Mouse (Mus musculus): ENCODE results near the gene Ccdc185.

The Ccdc185 gene

DNA sequence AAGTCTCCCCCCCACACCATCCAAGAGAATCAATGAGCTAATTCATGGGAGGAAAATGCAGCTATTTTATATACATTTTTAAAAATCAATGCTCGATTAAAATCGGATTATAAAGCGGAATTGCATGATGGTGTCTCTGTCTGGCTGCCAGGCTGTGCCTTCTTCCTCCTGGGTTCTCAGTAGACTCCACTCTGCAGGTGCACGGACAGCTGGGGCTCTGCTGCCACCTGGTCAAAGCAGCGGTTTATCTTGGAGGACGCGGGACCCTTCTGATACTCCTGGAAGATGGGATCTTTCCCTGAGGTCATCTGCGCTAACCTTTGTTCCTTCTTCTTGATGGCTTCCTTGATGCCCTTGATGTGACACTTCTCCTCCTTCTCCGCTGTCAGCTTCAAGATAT, 1.9 kb downstream of the Ccdc185 start:
- no peak for DNase-seq (ENCODE audit: low spot score)

GRCm38 (mm10) chr1:182735891-182736290, 13.1 kb downstream of the Ccdc185 start:
- DNase-seq (ENCODE audit: low spot score), result no peak

- no peak for DNase-seq (ENCODE audit: low spot score)
Measured at GRCm38 (mm10) chr1:182732695-182733094, 16.3 kb downstream of the Ccdc185 start.

- no peak for DNase-seq (ENCODE audit: low spot score)
Measured at GRCm38 (mm10) chr1:182729002-182729401, 20.0 kb downstream of the Ccdc185 start.

DNA sequence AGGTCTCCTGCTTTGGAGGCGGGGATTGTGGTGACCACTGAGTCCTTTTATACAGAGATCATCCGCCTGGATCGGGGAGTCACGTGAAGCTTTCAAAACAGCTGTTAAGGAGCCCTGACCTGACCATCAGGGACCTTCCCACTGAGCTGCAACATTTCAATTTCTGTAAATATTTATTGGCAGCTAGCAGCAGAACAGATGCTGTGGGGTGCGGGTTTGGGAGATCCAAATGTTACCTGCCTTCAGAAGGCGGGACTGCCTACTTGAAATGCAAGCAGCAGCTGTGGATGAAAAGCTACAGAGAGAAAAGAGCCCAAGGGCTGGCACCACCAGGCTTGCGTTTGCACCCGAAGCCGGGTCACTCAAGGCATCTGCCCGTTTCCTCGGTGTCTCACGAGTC, 21.4 kb downstream of the Ccdc185 start:
- no peak for DNase-seq (ENCODE audit: low spot score)

DNA sequence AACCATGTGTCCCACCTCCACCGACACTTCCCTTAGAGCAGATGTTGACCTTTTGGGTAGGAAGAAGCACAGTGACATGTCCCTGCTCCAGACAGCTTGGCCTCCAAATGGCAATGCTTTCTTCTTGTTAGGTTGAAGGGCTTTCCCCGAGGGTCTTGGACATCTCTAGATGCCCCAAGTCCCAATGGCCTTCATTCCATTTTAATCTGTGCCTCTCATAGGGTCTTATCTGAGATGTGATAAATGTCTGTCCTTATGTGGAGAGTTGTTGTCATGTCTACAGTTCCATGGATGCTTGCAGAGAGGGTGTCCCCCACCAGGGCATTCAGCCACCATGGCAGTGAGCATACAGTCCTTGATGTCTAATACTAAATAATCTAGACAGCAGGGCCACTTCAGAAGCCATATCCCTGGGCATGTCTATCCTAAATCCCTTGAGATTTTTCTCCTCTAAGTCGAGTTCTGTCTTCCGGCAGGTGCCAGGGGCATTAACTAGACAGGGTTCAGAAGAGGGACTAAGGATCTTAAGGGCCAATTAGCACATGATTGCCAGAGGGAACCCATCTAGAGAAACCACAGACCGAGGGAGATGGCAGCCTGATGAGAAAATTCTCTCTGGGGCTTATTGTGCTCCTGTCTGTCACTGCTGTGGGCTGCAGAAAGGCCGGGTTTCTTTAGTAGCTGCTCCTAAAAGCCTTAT, 34.6 kb downstream of the Ccdc185 start:
- DNase-seq (ENCODE audit: low spot score), result no peak

DNA sequence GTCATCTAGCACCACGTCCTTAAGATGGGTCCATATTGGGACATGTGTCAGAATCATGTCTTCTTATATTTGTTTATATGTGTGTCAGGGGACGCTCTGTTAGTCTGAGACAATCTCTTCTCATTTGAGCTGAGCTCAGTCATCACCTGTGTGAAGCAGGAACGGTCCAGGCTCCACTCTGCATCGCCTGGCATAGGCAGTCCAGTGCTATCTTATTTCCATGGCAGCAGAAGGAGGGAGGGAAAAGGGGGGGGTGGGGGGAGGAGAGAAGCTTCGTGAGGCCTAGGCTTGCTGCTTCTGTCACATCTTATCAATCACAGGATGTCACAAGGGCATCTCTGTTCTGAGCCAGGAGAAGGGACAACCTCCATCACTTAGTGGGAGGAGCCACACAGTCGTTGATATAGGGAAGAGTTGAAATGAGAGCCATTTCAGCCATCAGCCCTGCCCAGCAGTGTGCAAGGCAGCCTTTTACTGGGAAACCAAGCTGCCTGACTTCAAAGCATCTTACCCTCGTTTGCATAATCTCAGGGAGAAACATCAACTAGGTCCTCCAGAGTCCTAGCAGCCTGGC, 37.5 kb downstream of the Ccdc185 start:
- no peak for DNase-seq (ENCODE audit: low spot score)

- no peak for DNase-seq (ENCODE audit: low spot score)
Measured at GRCm38 (mm10) chr1:182707459-182707858, 41.5 kb downstream of the Ccdc185 start.

DNA sequence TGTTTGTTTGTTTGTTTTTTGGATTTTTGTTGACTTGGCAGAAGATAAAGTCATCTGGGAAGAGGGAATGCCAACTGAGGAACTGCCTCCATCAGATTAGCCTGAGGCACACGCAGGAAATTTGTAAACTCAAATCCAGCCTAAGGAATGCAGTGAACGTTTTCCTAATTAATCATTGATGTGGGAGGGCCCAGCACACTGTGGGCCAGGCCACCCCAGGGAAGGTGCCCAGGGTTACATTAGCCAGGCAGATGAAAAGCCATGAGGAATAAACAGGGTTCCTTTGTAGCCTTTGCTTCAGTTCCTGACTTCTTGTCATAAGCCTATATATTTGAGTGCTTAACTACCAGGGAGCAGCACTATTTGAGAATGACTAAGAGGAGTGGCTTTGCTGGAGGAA, 44.1 kb downstream of the Ccdc185 start:
- DNase-seq (ENCODE audit: low spot score), result no peak

DNA sequence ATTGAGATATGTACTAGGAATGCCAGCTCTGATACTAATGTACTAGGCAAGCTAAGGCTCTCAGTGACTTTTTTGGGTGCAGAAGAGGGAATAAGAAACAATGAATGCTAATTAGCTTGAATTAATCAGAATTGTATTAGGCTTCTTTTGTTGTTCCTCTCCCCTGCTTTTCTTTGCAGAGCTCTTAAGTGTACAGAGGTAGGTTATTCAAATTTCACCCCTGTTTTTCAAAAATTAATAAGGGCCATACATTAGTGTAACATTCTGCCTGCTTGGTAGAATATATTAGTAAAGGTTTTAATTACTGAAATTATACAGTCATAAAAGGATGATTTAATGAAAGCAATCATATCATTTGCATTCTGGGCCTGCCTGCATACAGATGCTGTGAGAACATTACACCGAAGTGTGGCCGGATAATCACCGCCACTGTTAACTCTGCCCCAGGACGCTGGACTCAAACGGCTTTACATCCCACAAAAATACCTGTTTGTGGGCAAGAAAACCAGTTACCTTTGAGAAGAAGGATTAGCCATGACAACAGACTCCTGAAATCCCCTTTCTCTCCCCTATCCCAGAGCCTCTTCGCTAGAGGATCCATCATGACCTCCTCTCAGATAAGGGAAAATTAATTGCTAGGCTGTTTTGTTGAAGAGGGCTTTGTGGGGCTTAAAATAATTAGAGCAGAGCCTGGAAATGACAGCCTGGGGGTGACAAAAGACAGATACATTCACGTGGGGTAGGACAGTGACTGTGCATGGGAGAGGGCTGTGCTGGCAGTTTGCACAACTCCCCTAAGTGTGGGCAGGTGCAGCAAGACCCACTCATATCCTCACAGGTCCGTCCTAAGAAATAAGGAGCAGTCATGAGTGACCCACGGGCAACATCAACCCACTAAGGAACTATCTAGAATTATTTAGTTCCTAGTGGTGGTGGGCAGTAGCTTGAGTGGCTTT, 49.3 kb downstream of the Ccdc185 start:
- DNase-seq (ENCODE audit: low spot score), result no peak

All from urinary bladder, postnatal 10 days (tissue).